Mouse (Mus musculus) CH12.LX (cell line): ENCODE measurements around the gene Necab2.

Source experiments
- CTCF ChIP-seq, 2 experiments: IDR thresholded peaks in 1 of 2; conservative IDR thresholded peaks in 1 of 2; 2 replicates each; pipeline ENCODE4 v1.5.1; 2011 to 2012; ENCODE audit warnings: low read depth in 2 of 2, low read length in 2 of 2, improper control_type of control experiment in 1 of 2, inconsistent platforms in 1 of 2, mild to moderate bottlenecking in 1 of 2, moderate library complexity in 1 of 2
- EP300 ChIP-seq: IDR thresholded peaks from 2 replicates; pipeline ENCODE4 v1.6.1; 2011; ENCODE audit warnings: low read length, improper control_type of control experiment
- NELFE ChIP-seq: IDR thresholded peaks from 2 replicates; pipeline ENCODE4 v1.6.1; 2011; ENCODE audit warnings: low read depth, low read length, improper control_type of control experiment
- POLR2A ChIP-seq: IDR thresholded peaks from 2 replicates; pipeline ENCODE4 v1.6.1; 2011; ENCODE audit warnings: low read depth, mild to moderate bottlenecking, improper control_type of control experiment, low read length
- SMC3 ChIP-seq: IDR thresholded peaks from 2 replicates; pipeline ENCODE4 v1.6.1; 2011; ENCODE audit warnings: low read depth, low read length, improper control_type of control experiment
- ZMIZ1 ChIP-seq: IDR thresholded peaks from 2 replicates; pipeline ENCODE4 v1.6.1; 2012; ENCODE audit warnings: low read depth, mild to moderate bottlenecking, inconsistent platforms, low read length, improper control_type of control experiment

GRCm38 (mm10) chr8:119427634-119428349 lies 18.7 kb upstream of the Necab2 start:
- TF ChIP-seq SMC3: no peak; the same call in 1 of the 2 replicates
- TF ChIP-seq CTCF (conservative IDR thresholded peaks at IDR 0.05 in 1 of 2, IDR thresholded peaks at IDR 0.05 in 1 of 2; ENCODE audit: low read depth in 2 of 2, low read length in 2 of 2): no peak
- no peak for TF ChIP-seq NELFE
- TF ChIP-seq EP300: peak; percentile 74
- TF ChIP-seq ZMIZ1: no peak
- no peak; the same call in 1 of the 2 replicates for TF ChIP-seq POLR2A
